Mouse (Mus musculus) hindbrain, postnatal 0 days (tissue): Measurements from ENCODE around the gene Rnf166. TPM values are rescaled to one million over a fixed set of nuclear protein-coding genes. Genes with fewer than 3 reads are reported as not detected.

Source experiments
- ATAC-seq: fragments of 200-750 bp; cut with Nextera tagmentation; 2 replicates; pipeline ENCODE4 v1.8.0; 2017; ENCODE audit warnings: mild to moderate bottlenecking, moderate TSS enrichment, moderate library complexity
- DNase-seq: peaks from one replicate; pipeline ENCODE4 v3.0.0-alpha.2; 2015; ENCODE audit warnings: low spot score
- H3K27ac ChIP-seq: fragments of 300-500 bp; sonication (generic); 2 replicates; pipeline ENCODE4 v1.5.1; 2014; ENCODE audit warnings: mild to moderate bottlenecking
- H3K27me3 ChIP-seq: fragments of 300-500 bp; sonication (generic); 2 replicates; pipeline ENCODE4 v1.6.1; 2014; ENCODE audit warnings: low read length, mixed read lengths; ENCODE audit not compliant: insufficient read depth
- H3K36me3 ChIP-seq: fragments of 300-500 bp; sonication (generic); 2 replicates; pipeline ENCODE4 v1.6.1; 2014; ENCODE audit warnings: low read length, mixed read lengths; ENCODE audit not compliant: insufficient read depth
- H3K4me1 ChIP-seq: fragments of 300-500 bp; sonication (generic); 2 replicates; pipeline ENCODE4 v1.6.1; 2014; ENCODE audit warnings: antibody characterized with exemption, low read length, mixed read lengths; ENCODE audit not compliant: insufficient read depth
- H3K4me2 ChIP-seq: fragments of 300-500 bp; sonication (generic); 2 replicates; pipeline ENCODE4 v1.6.1; 2014; ENCODE audit warnings: low read depth, mild to moderate bottlenecking, low read length, moderate library complexity, mixed read lengths
- H3K4me3 ChIP-seq: fragments of 300-500 bp; sonication (generic); 2 replicates; pipeline ENCODE4 v1.5.1; 2014; ENCODE audit warnings: low read length
- H3K9ac ChIP-seq: fragments of 300-500 bp; sonication (generic); replicated peaks from 2 replicates; pipeline ENCODE4 v1.6.1; 2014; ENCODE audit warnings: mild to moderate bottlenecking, low read length, moderate library complexity, mixed read lengths
- H3K9me3 ChIP-seq: fragments of 300-500 bp; sonication (generic); 2 replicates; pipeline ENCODE4 v1.6.1; 2016; ENCODE audit warnings: low read length, mixed read lengths
- CTCF ChIP-seq: IDR thresholded peaks from 2 replicates; pipeline ENCODE4 v1.5.1; 2016; ENCODE audit warnings: antibody characterized with exemption, control low read depth, low read depth
- WGBS: fragments of 180-500 bp; shearing (Covaris S2); extraction: QIAGEN DNeasy Blood & Tissue Kit; methylation state at CpG from one replicate; pipeline ENCODE4 v1.1.7; 2014; 5-methylcytosine and 5-hydroxymethylcytosine counted together
- microRNA-seq, 2 experiments: library from miRNA; unstranded; fragments of <30 nt; microRNA quantifications; one replicate each; pipeline ENCODE4; 2016
- polyA plus RNA-seq: library from polyadenylated mRNA; unstranded; fragments of >200 nt; fragmentation: Nextera tagmentation; extraction: Ambion mirVana; gene quantifications from 2 replicates; pipeline ENCODE4 v1.2.1, GENCODE M21; 2015
- total RNA-seq: library from RNA; depleted of rRNA; stranded (reverse); fragments of >200 nt; gene quantifications from 2 replicates; pipeline ENCODE4 v1.2.3, GENCODE M21; 2014; rRNA removed

The Rnf166 gene
- total and polyA plus RNA-seq, 2 experiments from 2014 or later: 22.6 to 37.4 TPM

DNA sequence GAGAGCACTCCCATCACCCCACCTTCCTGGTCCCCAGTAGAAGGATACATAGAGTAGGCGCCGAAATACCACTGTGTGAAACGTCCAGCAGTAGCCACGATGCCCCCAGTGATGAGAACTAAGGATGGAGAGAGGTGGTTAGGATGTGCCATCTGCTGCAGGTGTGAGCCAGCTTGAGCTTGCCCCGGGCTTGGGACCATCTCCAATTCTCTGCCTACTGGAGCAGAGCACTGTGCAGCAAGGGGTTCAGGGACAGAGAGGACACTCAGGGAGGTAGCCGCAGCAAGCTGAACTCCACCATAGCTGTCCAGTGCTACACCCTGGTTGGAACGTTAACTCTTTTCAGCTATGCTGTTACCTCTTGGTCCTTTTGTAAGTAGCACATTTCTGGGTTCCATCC is 48.3 kb downstream of the Rnf166 start:
- DNase-seq: no peak
- WGBS: 82% methylated on average over 7 of the region's 7 CpGs
- TF ChIP-seq CTCF: no peak

GRCm38 (mm10) chr8:122426145-122426544 is 49.7 kb downstream of the Rnf166 start:
- Histone ChIP-seq H3K27me3 (no peaks in the 10 kb centered on the region), H3K27ac (no peak overlapping the region), H3K36me3 (no peaks in the 10 kb centered on the region), H3K9me3 (no peaks in the 10 kb centered on the region), H3K4me2 (no peak overlapping the region), H3K9ac (no peak overlapping the region), H3K4me1 (no peaks in the 10 kb centered on the region), H3K4me3 (no peak overlapping the region)
- 72% methylated on average over 9 of the region's 9 CpGs for WGBS
- TF ChIP-seq CTCF: no peak
- DNase-seq (no peak), ATAC-seq (no peak)

More for the DNA sequence above, 48.3 kb downstream of the Rnf166 start:
- Histone ChIP-seq H3K9ac (no peak overlapping the region), H3K9me3 (no peaks in the 10 kb centered on the region), H3K4me1 (peaks cover 9% of the 10 kb centered on the region; the same call in 1 of the 2 replicates), H3K27ac (no peak overlapping the region), H3K4me3 (no peak overlapping the region), H3K27me3 (no peaks in the 10 kb centered on the region), H3K36me3 (no peaks in the 10 kb centered on the region), H3K4me2 (no peak overlapping the region)
- ATAC-seq: no peak

GRCm38 (mm10) chr8:122423659-122424058 is 52.2 kb downstream of the Rnf166 start:
- Histone ChIP-seq H3K9me3 (no peaks in the 10 kb centered on the region), H3K4me1 (no peaks in the 10 kb centered on the region), H3K27me3 (no peaks in the 10 kb centered on the region), H3K36me3 (0 out of 2 replicates have a peak, but pooled peaks cover 5% of the 10 kb centered on the region), H3K4me2 (no peak overlapping the region), H3K27ac (no peak overlapping the region), H3K9ac (no peak overlapping the region), H3K4me3 (no peak overlapping the region)
- 37% methylated on average over 5 of the region's 5 CpGs for WGBS
- DNase-seq (peak; percentile 35), ATAC-seq (no peak)
- no peak for TF ChIP-seq CTCF

- Histone ChIP-seq H3K9me3 (no peaks in the 10 kb centered on the region), H3K9ac (no peak overlapping the region), H3K4me1 (no peaks in the 10 kb centered on the region), H3K36me3 (0 out of 2 replicates have a peak, but pooled peaks cover 5% of the 10 kb centered on the region), H3K4me2 (no peak overlapping the region), H3K27me3 (no peaks in the 10 kb centered on the region), H3K4me3 (no peak overlapping the region), H3K27ac (no peak overlapping the region)
- ATAC-seq (no peak), DNase-seq (no peak)
- TF ChIP-seq CTCF: no peak
- 84% methylated on average over 24 of the region's 24 CpGs for WGBS
Observed at GRCm38 (mm10) chr8:122423217-122423616, 52.6 kb downstream of the Rnf166 start.

DNA sequence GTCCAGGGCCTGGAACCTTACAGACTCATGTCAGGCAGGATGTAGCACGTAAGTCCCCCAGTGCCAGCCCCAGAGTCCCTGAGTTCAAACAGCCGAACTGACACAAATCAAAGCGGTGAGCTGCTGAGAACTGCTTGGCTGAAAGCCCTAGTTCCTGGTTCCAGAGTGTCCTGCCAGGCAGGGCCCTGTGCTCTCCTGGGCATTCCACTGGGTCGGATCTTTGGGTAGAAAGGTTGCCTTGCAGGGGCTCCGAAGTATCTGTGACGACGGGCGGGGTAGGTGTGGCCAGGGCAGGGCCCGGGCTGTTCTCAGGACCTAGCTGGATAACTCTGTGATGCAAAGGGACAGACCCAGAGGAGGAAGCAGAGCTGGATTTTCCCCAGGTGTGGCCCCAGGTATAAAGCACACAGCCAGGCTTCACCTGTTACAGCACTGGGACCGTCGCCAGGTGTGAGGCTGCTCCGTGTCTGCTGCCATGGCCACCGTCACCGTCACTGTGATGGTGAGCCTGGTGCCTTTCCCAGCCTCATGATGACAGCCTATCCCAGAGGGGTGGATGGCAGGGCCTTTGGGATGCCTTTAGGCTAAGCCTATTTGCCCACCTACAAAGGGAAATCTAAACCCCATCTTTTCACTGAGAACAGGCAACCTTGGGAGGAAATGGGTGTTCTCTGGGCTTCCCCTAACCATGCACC is 54.3 kb downstream of the Rnf166 start, which contains the start of gene Il17c:
Il17c (plus strand) TSS at position 645 of the 695 bp plus-strand sequence.
- 79% methylated on average over 14 of the region's 14 CpGs for WGBS
- Histone ChIP-seq H3K27me3 (no peaks in the 10 kb centered on the region), H3K9me3 (no peaks in the 10 kb centered on the region), H3K4me3 (no peak within 1 kb of the TSS), H3K27ac (no peak within 1 kb of the TSS), H3K9ac (no peak within 1 kb of the TSS), H3K4me2 (no peak within 1 kb of the TSS), H3K4me1 (no peaks in the 10 kb centered on the region), H3K36me3 (peaks cover 17% of the 10 kb centered on the region; the same call in 1 of the 2 replicates)
- DNase-seq (no peak), ATAC-seq (no peak)
- no peak for TF ChIP-seq CTCF

DNA sequence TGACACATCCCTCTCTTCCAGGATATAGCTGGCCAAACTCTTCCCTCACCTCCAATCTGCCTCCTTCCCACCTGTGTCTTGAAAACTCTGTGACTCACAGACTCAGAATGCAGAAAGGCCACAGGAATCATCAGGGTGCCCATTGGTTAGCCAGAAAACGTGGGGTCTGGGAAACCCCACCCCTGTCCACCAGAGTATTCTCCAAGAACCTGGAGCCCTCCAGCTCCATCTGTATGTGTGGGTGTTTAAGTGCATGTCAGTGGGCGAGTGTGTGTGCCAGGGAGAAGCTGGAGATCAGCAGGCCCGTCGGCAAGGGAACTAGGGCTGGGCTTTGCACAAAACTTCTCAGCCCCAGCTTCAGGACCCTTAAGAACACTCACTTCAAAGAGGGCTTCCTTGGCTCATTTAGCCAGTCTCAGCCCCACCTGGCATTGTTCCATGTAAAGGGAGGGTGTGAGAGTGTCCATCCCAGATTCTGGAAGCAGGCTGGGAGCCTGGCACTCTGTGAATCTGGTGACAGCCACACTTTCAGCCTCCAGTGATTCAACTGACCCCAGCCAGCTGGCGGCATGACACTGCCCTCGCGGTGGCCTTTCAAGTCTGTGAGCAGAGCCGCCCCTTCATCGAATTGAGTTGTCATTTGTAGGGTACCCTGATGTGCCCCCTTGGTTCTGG is 55.8 kb downstream of the Rnf166 start:
- no peaks in the 10 kb centered on the region for H3K4me1 ChIP-seq
- no peaks in the 10 kb centered on the region for H3K27me3 ChIP-seq
- H3K36me3 ChIP-seq: peaks cover 32% of the 10 kb centered on the region
- no peaks in the 10 kb centered on the region for H3K9me3 ChIP-seq
- no peak overlapping the region; the same call in 1 of the 2 replicates for H3K27ac ChIP-seq
- ATAC-seq (peak; percentile 64), DNase-seq (peak; percentile 72)
- H3K4me3 ChIP-seq: no peak overlapping the region
- TF ChIP-seq CTCF: no peak
- H3K9ac ChIP-seq: no peak overlapping the region
- no peak overlapping the region for H3K4me2 ChIP-seq
- 44% methylated on average over 9 of the region's 9 CpGs for WGBS

Small RNAs within 50 kb of the gene (microRNA-seq; reads per million reads assigned to microRNA genes)
- 0 reads per million in 2 experiments for gene Gm24366

Other genes starting within 250 kb of the Rnf166 start
- 28.0 and 37.6 TPM in 2 replicates for gene Zfpm1, start 193.9 kb downstream of the Rnf166 start, total RNA-seq
- gene Zfpm1, start 193.9 kb downstream of the Rnf166 start, polyA plus RNA-seq: 1.5 and 2.0 TPM in 2 replicates
- 2.0 and 3.2 TPM in 2 replicates for gene Trhr2, start 115.3 kb downstream of the Rnf166 start, total RNA-seq
- gene Trhr2, start 115.3 kb downstream of the Rnf166 start, polyA plus RNA-seq: 0.45 and 0.57 TPM in 2 replicates
- 24.4 and 25.6 TPM in 2 replicates for gene Zc3h18, start 99.5 kb downstream of the Rnf166 start, total RNA-seq
- 25.2 and 25.3 TPM in 2 replicates for gene Zc3h18, start 99.5 kb downstream of the Rnf166 start, polyA plus RNA-seq
- 0.52 TPM in 1 of 2 replicates, not detected in the other for gene Il17c, start 54.0 kb downstream of the Rnf166 start, total RNA-seq
- gene Il17c, start 54.0 kb downstream of the Rnf166 start, polyA plus RNA-seq: 0.21 TPM in 1 of 2 replicates, not detected in the other
- gene Cyba, start 43.1 kb downstream of the Rnf166 start, total RNA-seq: 19.6 and 30.6 TPM in 2 replicates
- gene Cyba, start 43.1 kb downstream of the Rnf166 start, polyA plus RNA-seq: 44.0 and 46.2 TPM in 2 replicates
- gene Mvd, start 32.6 kb downstream of the Rnf166 start, total RNA-seq: 67.1 and 89.6 TPM in 2 replicates
- 55.2 and 55.5 TPM in 2 replicates for gene Mvd, start 32.6 kb downstream of the Rnf166 start, polyA plus RNA-seq
- gene Snai3, start 15.3 kb downstream of the Rnf166 start, total RNA-seq: not detected in 2 replicates
- gene Snai3, start 15.3 kb downstream of the Rnf166 start, polyA plus RNA-seq: not detected in 2 replicates
- 39.9 and 49.8 TPM in 2 replicates for gene Ctu2, start 79 bp upstream of the Rnf166 start, total RNA-seq
- 85.4 and 93.6 TPM in 2 replicates for gene Ctu2, start 79 bp upstream of the Rnf166 start, polyA plus RNA-seq
- 10.0 and 17.5 TPM in 2 replicates for gene Piezo1, start 75.3 kb upstream of the Rnf166 start, total RNA-seq
- gene Piezo1, start 75.3 kb upstream of the Rnf166 start, polyA plus RNA-seq: 1.2 and 1.3 TPM in 2 replicates
- gene Cdt1, start 92.0 kb upstream of the Rnf166 start, total RNA-seq: 24.9 and 26.3 TPM in 2 replicates
- gene Cdt1, start 92.0 kb upstream of the Rnf166 start, polyA plus RNA-seq: 10.7 and 11.7 TPM in 2 replicates
- gene Aprt, start 100.8 kb upstream of the Rnf166 start, total RNA-seq: 113 and 123 TPM in 2 replicates
- 183 and 189 TPM in 2 replicates for gene Aprt, start 100.8 kb upstream of the Rnf166 start, polyA plus RNA-seq
- gene Galns, start 135.4 kb upstream of the Rnf166 start, total RNA-seq: 12.0 and 14.2 TPM in 2 replicates
- 9.1 and 10.0 TPM in 2 replicates for gene Galns, start 135.4 kb upstream of the Rnf166 start, polyA plus RNA-seq
- gene Trappc2l, start 135.6 kb upstream of the Rnf166 start, total RNA-seq: 7.6 and 11.4 TPM in 2 replicates
- gene Trappc2l, start 135.6 kb upstream of the Rnf166 start, polyA plus RNA-seq: 117 and 130 TPM in 2 replicates
- not detected in 2 replicates for gene Pabpn1l, start 146.7 kb upstream of the Rnf166 start, total RNA-seq
- not detected in 2 replicates for gene Pabpn1l, start 146.7 kb upstream of the Rnf166 start, polyA plus RNA-seq
- gene Cbfa2t3, start 223.0 kb upstream of the Rnf166 start, total RNA-seq: 9.2 and 10.0 TPM in 2 replicates
- gene Cbfa2t3, start 223.0 kb upstream of the Rnf166 start, polyA plus RNA-seq: 12.4 and 12.6 TPM in 2 replicates